Mouse (Mus musculus) cortical plate, adult 2 months (tissue): ENCODE measurements around the gene Hmgn1.

ENCODE experiments used
- CTCF ChIP-seq: fragments of 200-500 bp; IDR thresholded peaks from 2 replicates; pipeline ENCODE4 v1.5.1; 2011; ENCODE audit warnings: mild to moderate bottlenecking, control low read depth, low read length; ENCODE audit not compliant: insufficient read depth; ENCODE audit errors: extremely low read depth
- POLR2A ChIP-seq: fragments of 200-500 bp; IDR thresholded peaks from 2 replicates; pipeline ENCODE4 v1.6.1; 2011; ENCODE audit warnings: mild to moderate bottlenecking, low read length, control low read depth; ENCODE audit not compliant: insufficient read depth; ENCODE audit errors: extremely low read depth

GRCm38 (mm10) chr16:96145814-96146213 is 18.3 kb upstream of the Hmgn1 start:
- TF ChIP-seq CTCF, result no peak
- no peak for TF ChIP-seq POLR2A
